Mouse (Mus musculus) midbrain, embryonic 11.5 days (tissue): ENCODE measurements around the gene Mmp15. TPM values are rescaled to one million over a fixed set of nuclear protein-coding genes. Genes with fewer than 3 reads are reported as not detected.
A peak's percentile ranks its signal among the peaks of the same experiment; 100 is the strongest.

Experiments
- ATAC-seq: fragments of 200-750 bp; cut with Nextera tagmentation; 2 replicates; pipeline ENCODE4 v1.8.0; 2017; ENCODE audit warnings: moderate TSS enrichment, moderate library complexity; ENCODE audit not compliant: low FRiP score
- DNase-seq: peaks from one replicate; pipeline ENCODE4 v3.0.0; 2015; ENCODE audit warnings: low spot score; ENCODE audit errors: missing footprints
- H3K27ac ChIP-seq: fragments of 300-500 bp; sonication (generic); 2 replicates; pipeline ENCODE4 v1.5.1; 2014; ENCODE audit warnings: low read depth, low read length
- H3K27me3 ChIP-seq: fragments of 300-500 bp; sonication (generic); 2 replicates; pipeline ENCODE4 v1.6.1; 2014; ENCODE audit warnings: mild to moderate bottlenecking, low read length, moderate library complexity, mixed read lengths; ENCODE audit not compliant: control insufficient read depth, insufficient read depth
- H3K36me3 ChIP-seq: fragments of 300-500 bp; sonication (generic); 2 replicates; pipeline ENCODE4 v1.6.1; 2014; ENCODE audit warnings: mild to moderate bottlenecking, low read length, moderate library complexity, mixed read lengths; ENCODE audit not compliant: control insufficient read depth, insufficient read depth
- H3K4me1 ChIP-seq: fragments of 300-500 bp; sonication (generic); 2 replicates; pipeline ENCODE4 v1.6.1; 2014; ENCODE audit warnings: low read length; ENCODE audit not compliant: control insufficient read depth, insufficient read depth
- H3K4me2 ChIP-seq: fragments of 300-500 bp; sonication (generic); 2 replicates; pipeline ENCODE4 v1.6.1; 2014; ENCODE audit warnings: mild to moderate bottlenecking, moderate library complexity
- H3K4me3 ChIP-seq: fragments of 300-500 bp; sonication (generic); 2 replicates; pipeline ENCODE4 v1.5.1; 2014; ENCODE audit warnings: low read depth, low read length
- H3K9ac ChIP-seq: fragments of 300-500 bp; sonication (generic); 2 replicates; pipeline ENCODE4 v1.6.1; 2014; ENCODE audit warnings: low read length
- H3K9me3 ChIP-seq: fragments of 300-500 bp; sonication (generic); 2 replicates; pipeline ENCODE4 v1.6.1; 2016; ENCODE audit warnings: low read length; ENCODE audit not compliant: control insufficient read depth
- WGBS: fragments of 180-500 bp; shearing (Covaris S2); extraction: QIAGEN DNeasy Blood & Tissue Kit; methylation state at CpG from one replicate; pipeline ENCODE4 v1.1.7; 2014; 5-methylcytosine and 5-hydroxymethylcytosine counted together
- polyA plus RNA-seq: library from polyadenylated mRNA; unstranded; fragments of >200 nt; fragmentation: Nextera tagmentation; extraction: Ambion mirVana; gene quantifications from 2 replicates; pipeline ENCODE4 v1.2.1, GENCODE M21; 2014

The Mmp15 gene
- polyA plus RNA-seq, 1 experiment from 2014 or later, result 13.5 TPM

- Histone ChIP-seq H3K36me3 (peaks cover 17% of the 10 kb centered on the region), H3K4me1 (peaks cover 12% of the 10 kb centered on the region), H3K9me3 (no peaks in the 10 kb centered on the region), H3K9ac (peak overlapping the region; percentile 81), H3K27me3 (no peaks in the 10 kb centered on the region), H3K27ac (peak overlapping the region; percentile 95), H3K4me3 (peak overlapping the region; percentile 56), H3K4me2 (peak overlapping the region; percentile 80)
- WGBS, result 31% methylated on average over 21 of the region's 21 CpGs
- ATAC-seq (peak; percentile 46; the same call in 1 of the 2 replicates), DNase-seq (no peak)
Observed at GRCm38 (mm10) chr8:95332437-95333199, 19.4 kb upstream of the Mmp15 start.

GRCm38 (mm10) chr8:95335706-95336105, 16.4 kb upstream of the Mmp15 start:
- Histone ChIP-seq H3K9me3 (no peaks in the 10 kb centered on the region), H3K9ac (no peak overlapping the region), H3K36me3 (no peaks in the 10 kb centered on the region), H3K27me3 (no peaks in the 10 kb centered on the region), H3K4me2 (no peak overlapping the region), H3K4me1 (peaks cover 2% of the 10 kb centered on the region), H3K4me3 (no peak overlapping the region), H3K27ac (no peak overlapping the region)
- DNase-seq (no peak), ATAC-seq (no peak)
- 95% methylated on average over 1 of the region's 1 CpGs for WGBS

GRCm38 (mm10) chr8:95336363-95336762, 15.7 kb upstream of the Mmp15 start:
- no peaks in the 10 kb centered on the region for H3K36me3 ChIP-seq
- no peaks in the 10 kb centered on the region for H3K27me3 ChIP-seq
- no peak overlapping the region for H3K27ac ChIP-seq
- DNase-seq (no peak), ATAC-seq (no peak)
- H3K4me1 ChIP-seq, result no peaks in the 10 kb centered on the region
- H3K9me3 ChIP-seq, result no peaks in the 10 kb centered on the region
- H3K4me3 ChIP-seq, result no peak overlapping the region
- no peak overlapping the region for H3K4me2 ChIP-seq
- H3K9ac ChIP-seq, result no peak overlapping the region

- H3K4me2 ChIP-seq, result no peak overlapping the region
- no peaks in the 10 kb centered on the region for H3K9me3 ChIP-seq
- H3K27me3 ChIP-seq, result no peaks in the 10 kb centered on the region
- no peak overlapping the region for H3K4me3 ChIP-seq
- no peaks in the 10 kb centered on the region for H3K36me3 ChIP-seq
- 65% methylated on average over 5 of the region's 5 CpGs for WGBS
- H3K27ac ChIP-seq, result no peak overlapping the region
- DNase-seq (no peak), ATAC-seq (no peak)
- H3K4me1 ChIP-seq, result no peaks in the 10 kb centered on the region
- no peak overlapping the region for H3K9ac ChIP-seq
Observed at GRCm38 (mm10) chr8:95341721-95342120, 10.3 kb upstream of the Mmp15 start.

- ATAC-seq, result no peak
- H3K4me1 ChIP-seq, result no peaks in the 10 kb centered on the region
- H3K36me3 ChIP-seq, result no peaks in the 10 kb centered on the region
- H3K4me3 ChIP-seq, result no peak overlapping the region
- H3K27me3 ChIP-seq, result no peaks in the 10 kb centered on the region
- H3K9me3 ChIP-seq, result no peaks in the 10 kb centered on the region
- no peak for DNase-seq
- H3K9ac ChIP-seq, result no peak overlapping the region
- no peak overlapping the region for H3K4me2 ChIP-seq
- no peak overlapping the region for H3K27ac ChIP-seq
- WGBS, result 78% methylated on average over 6 of the region's 6 CpGs
Observed at GRCm38 (mm10) chr8:95344668-95345067, 7.4 kb upstream of the Mmp15 start.

GRCm38 (mm10) chr8:95346643-95347545, 5.2 kb upstream of the Mmp15 start:
- 37% methylated on average over 8 of the region's 8 CpGs for WGBS
- Histone ChIP-seq H3K4me3 (no peak overlapping the region), H3K27ac (no peak overlapping the region), H3K9me3 (no peaks in the 10 kb centered on the region), H3K4me1 (no peaks in the 10 kb centered on the region), H3K36me3 (no peaks in the 10 kb centered on the region), H3K4me2 (no peak overlapping the region), H3K9ac (no peak overlapping the region), H3K27me3 (no peaks in the 10 kb centered on the region)
- DNase-seq, result peak; percentile 97
- ATAC-seq, result peak; percentile 54

- no peaks in the 10 kb centered on the region for H3K36me3 ChIP-seq
- 84% methylated on average over 2 of the region's 2 CpGs for WGBS
- H3K9me3 ChIP-seq, result no peaks in the 10 kb centered on the region
- H3K4me3 ChIP-seq, result no peak overlapping the region
- H3K9ac ChIP-seq, result no peak overlapping the region
- ATAC-seq (no peak), DNase-seq (no peak)
- H3K4me1 ChIP-seq, result peaks cover under 1% of the 10 kb centered on the region; the same call in 1 of the 2 replicates
- no peak overlapping the region for H3K27ac ChIP-seq
- no peak overlapping the region for H3K4me2 ChIP-seq
- H3K27me3 ChIP-seq, result no peaks in the 10 kb centered on the region
Observed at GRCm38 (mm10) chr8:95348356-95348755, 3.7 kb upstream of the Mmp15 start.

- no peaks in the 10 kb centered on the region for H3K36me3 ChIP-seq
- DNase-seq (no peak), ATAC-seq (no peak)
- H3K9ac ChIP-seq, result no peak overlapping the region
- H3K27ac ChIP-seq, result no peak overlapping the region
- H3K4me2 ChIP-seq, result no peak overlapping the region
- H3K27me3 ChIP-seq, result no peaks in the 10 kb centered on the region
- H3K4me3 ChIP-seq, result no peak overlapping the region
- peaks cover 8% of the 10 kb centered on the region for H3K4me1 ChIP-seq
- WGBS, result 69% methylated on average over 19 of the region's 19 CpGs
- H3K9me3 ChIP-seq, result no peaks in the 10 kb centered on the region
Observed at GRCm38 (mm10) chr8:95348811-95349630, 3.0 kb upstream of the Mmp15 start.
